Mouse (Mus musculus) liver, embryonic 14.5 days (tissue): ENCODE measurements at regions not wholly inside any gene's neighbourhood (a gene's known extent, or its start where the extent isn't known, plus 50 kb on each side); places are given as distances from the start of the nearest gene placed in this dataset.

ENCODE experiments used
- ATAC-seq: fragments of 200-750 bp; cut with Nextera tagmentation; 2 replicates; pipeline ENCODE4 v1.8.0; 2017; ENCODE audit warnings: moderate number of reproducible peaks, mild to moderate bottlenecking, moderate library complexity; ENCODE audit not compliant: insufficient read depth
- DNase-seq, 3 experiments: peaks; one replicate each; pipeline ENCODE4 v3.0.0-alpha.2; 2012 to 2013; ENCODE audit warnings: low read depth in 3 of 3, low spot score in 3 of 3
- H3K27ac ChIP-seq: fragments of 300-500 bp; sonication (generic); 2 replicates; pipeline ENCODE4 v1.5.1; 2014; ENCODE audit warnings: moderate library complexity, mild to moderate bottlenecking, control low read depth, inconsistent platforms
- H3K27me3 ChIP-seq: fragments of 300-500 bp; sonication (generic); 2 replicates; pipeline ENCODE4 v1.6.1; 2014; ENCODE audit warnings: mild to moderate bottlenecking, low read length, moderate library complexity; ENCODE audit not compliant: control insufficient read depth, insufficient read depth
- H3K36me3 ChIP-seq: fragments of 300-500 bp; sonication (generic); replicated peaks from 2 replicates; pipeline ENCODE4 v1.6.1; 2014; ENCODE audit warnings: low read depth; ENCODE audit not compliant: control insufficient read depth, insufficient read depth
- H3K4me1 ChIP-seq, 2 experiments: fragments of 200-500 bp in 1 of 2; fragments of 300-500 bp in 1 of 2; sonication (generic) in 1 of 2; replicated peaks; 2 replicates each; pipeline ENCODE4 v1.6.1; 2012 to 2014; ENCODE audit warnings: antibody characterized with exemption in 1 of 2, inconsistent platforms in 1 of 2, low read length in 1 of 2; ENCODE audit not compliant: control insufficient read depth in 2 of 2, insufficient read depth in 2 of 2
- H3K4me2 ChIP-seq: fragments of 300-500 bp; sonication (generic); 2 replicates; pipeline ENCODE4 v1.6.1; 2014; ENCODE audit warnings: low read depth, mild to moderate bottlenecking, control low read depth, moderate library complexity
- H3K4me3 ChIP-seq, 2 experiments: fragments of 200-500 bp in 1 of 2; fragments of 300-500 bp in 1 of 2; sonication (generic) in 1 of 2; 2 replicates each; pipeline ENCODE4 v1.5.1; 2012 to 2014; ENCODE audit warnings: low read depth in 2 of 2, low read length in 2 of 2, mild to moderate bottlenecking in 2 of 2, control low read depth in 1 of 2, inconsistent platforms in 1 of 2, moderate library complexity in 1 of 2; ENCODE audit not compliant: insufficient read depth in 1 of 2
- H3K9ac ChIP-seq: fragments of 300-500 bp; sonication (generic); replicated peaks from 2 replicates; pipeline ENCODE4 v1.6.1; 2014; ENCODE audit warnings: mild to moderate bottlenecking, control low read depth, moderate library complexity
- H3K9me3 ChIP-seq: fragments of 300-500 bp; sonication (generic); 2 replicates; pipeline ENCODE4 v1.6.1; 2016; ENCODE audit warnings: low read length, mixed read lengths; ENCODE audit not compliant: control insufficient read depth
- CTCF ChIP-seq: IDR thresholded peaks from 2 replicates; pipeline ENCODE4 v1.5.1; 2016; ENCODE audit warnings: antibody characterized with exemption, low read depth, control low read depth
- EP300 ChIP-seq: IDR thresholded peaks from 2 replicates; pipeline ENCODE4 v1.6.1; 2016; ENCODE audit warnings: antibody characterized with exemption, low read depth
- WGBS: fragments of 180-500 bp; shearing (Covaris S2); extraction: QIAGEN DNeasy Blood & Tissue Kit; methylation state at CpG from one replicate; pipeline ENCODE4 v1.1.7; 2014; ENCODE audit not compliant: insufficient replicate concordance; 5-methylcytosine and 5-hydroxymethylcytosine counted together

GRCm38 (mm10) chr8:17653786-17654185, 1324.3 kb downstream of the Defb40 start:
- no peak for ATAC-seq

GRCm38 (mm10) chr8:17647559-17647958, 1330.5 kb downstream of the Defb40 start:
- Histone ChIP-seq H3K9ac (no peak overlapping the region), H3K27ac (no peak overlapping the region), H3K4me3 (no peak overlapping the region), H3K4me1 (no peaks in the 10 kb centered on the region), H3K9me3 (no peaks in the 10 kb centered on the region), H3K27me3 (no peaks in the 10 kb centered on the region), H3K4me2 (no peak overlapping the region), H3K36me3 (no peaks in the 10 kb centered on the region)
- TF ChIP-seq EP300 = no peak
- TF ChIP-seq CTCF = no peak
- DNase-seq (no peak), ATAC-seq (no peak)

More at GRCm38 (mm10) chr8:17653786-17654185, 1324.3 kb downstream of the Defb40 start:
- WGBS = 16% methylated on average over 2 of the region's 2 CpGs
- no peak overlapping the region for H3K4me2 ChIP-seq
- DNase-seq = no peak
- no peak overlapping the region for H3K27ac ChIP-seq
- TF ChIP-seq CTCF (no peak), EP300 (no peak)
- no peaks in the 10 kb centered on the region for H3K27me3 ChIP-seq
- no peaks in the 10 kb centered on the region for H3K4me1 ChIP-seq
- no peak overlapping the region for H3K9ac ChIP-seq
- H3K9me3 ChIP-seq = no peaks in the 10 kb centered on the region
- no peak overlapping the region for H3K4me3 ChIP-seq
- H3K36me3 ChIP-seq = no peaks in the 10 kb centered on the region

- Histone ChIP-seq H3K27ac (no peak overlapping the region), H3K36me3 (no peaks in the 10 kb centered on the region), H3K4me2 (no peak overlapping the region), H3K4me3 (no peak overlapping the region), H3K4me1 (no peaks in the 10 kb centered on the region), H3K9me3 (no peaks in the 10 kb centered on the region), H3K9ac (no peak overlapping the region), H3K27me3 (no peaks in the 10 kb centered on the region)
- no peak for ATAC-seq
- DNase-seq = no peak
- 12% methylated on average over 1 of the region's 1 CpGs for WGBS
- TF ChIP-seq EP300 = no peak
- TF ChIP-seq CTCF = no peak
These were observed 1356.9 kb downstream of the Defb40 start for GRCm38 (mm10) chr8:17621109-17621508.

- H3K27me3 ChIP-seq = no peaks in the 10 kb centered on the region
- H3K27ac ChIP-seq = no peak overlapping the region
- ATAC-seq = no peak
- DNase-seq = no peak
- H3K36me3 ChIP-seq = no peaks in the 10 kb centered on the region
- TF ChIP-seq EP300 = no peak
- TF ChIP-seq CTCF = no peak
- no peaks in the 10 kb centered on the region for H3K9me3 ChIP-seq
- no peak overlapping the region for H3K9ac ChIP-seq
- H3K4me2 ChIP-seq = no peak overlapping the region
- no peak overlapping the region for H3K4me3 ChIP-seq
- H3K4me1 ChIP-seq = no peaks in the 10 kb centered on the region
These were observed 1359.2 kb downstream of the Defb40 start for GRCm38 (mm10) chr8:17618846-17619245.

- no peak for DNase-seq
- no peak overlapping the region for H3K9ac ChIP-seq
- no peaks in the 10 kb centered on the region for H3K9me3 ChIP-seq
- no peaks in the 10 kb centered on the region for H3K27me3 ChIP-seq
- no peak overlapping the region for H3K4me3 ChIP-seq
- no peak for TF ChIP-seq CTCF
- no peak for TF ChIP-seq EP300
- no peak for ATAC-seq
- no peak overlapping the region for H3K4me2 ChIP-seq
- no peaks in the 10 kb centered on the region for H3K36me3 ChIP-seq
- H3K4me1 ChIP-seq = no peaks in the 10 kb centered on the region
- H3K27ac ChIP-seq = no peak overlapping the region
These were observed 1359.9 kb downstream of the Defb40 start for GRCm38 (mm10) chr8:17618147-17618546.

- DNase-seq (no peak), ATAC-seq (no peak)
- H3K4me2 ChIP-seq = no peak overlapping the region
- 24% methylated on average over 1 of the region's 1 CpGs for WGBS
- no peak overlapping the region for H3K9ac ChIP-seq
- no peak for TF ChIP-seq CTCF
- TF ChIP-seq EP300 = no peak
- no peaks in the 10 kb centered on the region for H3K36me3 ChIP-seq
- H3K27ac ChIP-seq = no peak overlapping the region
- H3K27me3 ChIP-seq = no peaks in the 10 kb centered on the region
- H3K4me3 ChIP-seq = no peak overlapping the region
- H3K9me3 ChIP-seq = no peaks in the 10 kb centered on the region
- no peaks in the 10 kb centered on the region for H3K4me1 ChIP-seq
These were observed 1375.2 kb downstream of the Defb40 start for GRCm38 (mm10) chr8:17602861-17603260.
